In genomic region chr5:106463661-106464191, GRCm38 (mm10) we compare ENCODE assay signal across 12 mouse cellular contexts. TPM values are rescaled to one million over a fixed set of nuclear protein-coding genes. Genes with fewer than 3 reads are reported as not detected.
A peak's percentile ranks its signal among the peaks of the same experiment; 100 is the strongest.
DNase-seq lines count a peak whose midpoint lies in the region; ATAC-seq and TF ChIP-seq lines count a peak whose summit lies in the region.
"Had no signal": no experiment of that assay in that cellular context is flagged by ENCODE, and none has a peak within 500 bp of the region (broad histone marks: within the 10 kb centered on the region; RNA-seq: fewer than 3 reads in every experiment).

No protein-coding gene starts in this region.

- ATAC-seq in hindbrain, embryonic 13.5 days (ENCODE audit: low FRiP score) = no peak
- ATAC-seq in hindbrain, postnatal 0 days = no peak

- peaks cover 50% of the 10 kb centered on the region for H3K4me1 ChIP-seq in hindbrain, embryonic 10.5 days (replicated peaks)
- H3K4me1 ChIP-seq in hindbrain, embryonic 13.5 days (replicated peaks) = peaks cover 11% of the 10 kb centered on the region
- H3K4me1 ChIP-seq in ES-E14 (ENCODE audit: control insufficient read depth in 2 of 2, insufficient read depth in 2 of 2, low read length in 2 of 2, poor library complexity in 1 of 2) = peaks cover 0 to 9% of the 10 kb centered on the region in 2 experiments; a peak in 1 of 4 replicates
- no peaks in the 10 kb centered on the region for H3K4me1 ChIP-seq in hindbrain, postnatal 0 days (ENCODE audit: insufficient read depth, low read length)
- H3K4me1 ChIP-seq in kidney, adult 2 months (ENCODE audit: control insufficient read depth, insufficient read depth, low read length) = no peaks in the 10 kb centered on the region

- DNase-seq in hindbrain, embryonic 10.5 days (ENCODE audit: low spot score) = peak; percentile 61
- DNase-seq in ES-E14 (ENCODE audit: low read depth, low spot score) (no peak), MN1 (ENCODE audit: low spot score) (no peak)
- DNase-seq in cerebellum, postnatal 36 days = peak; percentile 75 to 77
- DNase-seq in hindbrain, postnatal 0 days (ENCODE audit: low spot score) = peak; percentile 31
- DNase-seq in urinary bladder, postnatal 25 days (ENCODE audit: low spot score) = no peak
- DNase-seq in kidney, adult 2 months = no peak

- peaks cover 100% of the 10 kb centered on the region for H3K27me3 ChIP-seq in hindbrain, embryonic 10.5 days (ENCODE audit: insufficient read depth, poor library complexity, severe bottlenecking)
- peaks cover 100% of the 10 kb centered on the region for H3K27me3 ChIP-seq in hindbrain, embryonic 13.5 days
- peaks cover 68% of the 10 kb centered on the region for H3K27me3 ChIP-seq in hindbrain, postnatal 0 days (ENCODE audit: insufficient read depth, low read length)
- H3K27me3 ChIP-seq in kidney, adult 2 months (replicated peaks; ENCODE audit: control insufficient read depth, insufficient read depth, low read length) = peaks cover 8% of the 10 kb centered on the region

- in situ Hi-C loops in ES-E14 (cut with MboI; ENCODE audit: low sequenced_read_pairs in 2 of 2, unreplicated experiment in 2 of 2) = loop anchor here (5.0 to 25.0 kb wide), 5 partner anchors 299 to 1261 kb away; partner anchors contain the start of genes Gfi1 (in 1 of the 2) and Tgfbr3 (in 1 of the 2)

- no peak overlapping the region for H3K4me2 ChIP-seq in hindbrain, embryonic 13.5 days
- peak overlapping the region; percentile 16 for H3K4me2 ChIP-seq in hindbrain, postnatal 0 days (ENCODE audit: low read depth, low read length)
- H3K4me2 ChIP-seq: embryonic facial prominence, embryonic 15.5 days had no signal

- H3K27ac ChIP-seq in hindbrain, embryonic 10.5 days = no peak overlapping the region
- H3K27ac ChIP-seq in hindbrain, embryonic 13.5 days = no peak overlapping the region
- no peak overlapping the region for H3K27ac ChIP-seq in ES-E14 (ENCODE audit: insufficient read depth, low read depth, low read length, poor library complexity, severe bottlenecking)
- no peak overlapping the region for H3K27ac ChIP-seq in hindbrain, postnatal 0 days
- H3K27ac ChIP-seq in kidney, adult 2 months (ENCODE audit: insufficient read depth, low read depth, low read length) = no peak overlapping the region
- H3K27ac ChIP-seq: embryonic facial prominence, embryonic 15.5 days had no signal

- WGBS in hindbrain, embryonic 10.5 days = under 1% methylated on average over 25 of the region's 25 CpGs
- under 1% methylated on average over 25 of the region's 25 CpGs for WGBS in hindbrain, embryonic 13.5 days
- WGBS in hindbrain, postnatal 0 days = 1% methylated on average over 25 of the region's 25 CpGs
- 3% methylated on average over 25 of the region's 25 CpGs for WGBS in kidney, adult 2 months

- peak; percentile 60 for TF ChIP-seq CTCF in hindbrain, postnatal 0 days (IDR thresholded peaks at IDR 0.05; ENCODE audit: low read depth)
- no peak for TF ChIP-seq CTCF in kidney, adult 2 months (conservative IDR thresholded peaks at IDR 0.05; ENCODE audit: insufficient read depth, insufficient read length, low read depth, low read length)

- no peak for TF ChIP-seq POLR2A in kidney, adult 2 months (IDR thresholded peaks at IDR 0.05; ENCODE audit: low read depth, low read length)

- peak overlapping the region; percentile 23; the same call in 1 of the 2 replicates for H3K4me3 ChIP-seq in hindbrain, embryonic 10.5 days
- no peak overlapping the region for H3K4me3 ChIP-seq in hindbrain, embryonic 13.5 days
- peak overlapping the region; percentile 29 to 35; a peak in 3 of 4 replicates for H3K4me3 ChIP-seq in ES-E14 (ENCODE audit: insufficient read depth in 1 of 2, low read depth in 1 of 2, low read length in 2 of 2, poor library complexity in 1 of 2, severe bottlenecking in 1 of 2)
- H3K4me3 ChIP-seq in hindbrain, postnatal 0 days (ENCODE audit: low read length) = no peak overlapping the region
- H3K4me3 ChIP-seq in kidney, adult 2 months (ENCODE audit: insufficient read depth, low read depth, low read length) = no peak overlapping the region
- H3K4me3 ChIP-seq: embryonic facial prominence, embryonic 15.5 days had no signal

- H3K9ac ChIP-seq in hindbrain, embryonic 13.5 days = no peak overlapping the region
- H3K9ac ChIP-seq in ES-E14 (ENCODE audit: insufficient read depth, low read depth, low read length, poor library complexity, severe bottlenecking) = no peak overlapping the region
- no peak overlapping the region for H3K9ac ChIP-seq in hindbrain, postnatal 0 days (replicated peaks; ENCODE audit: low read length)
- H3K9ac ChIP-seq: embryonic facial prominence, embryonic 15.5 days had no signal

- no peaks in the 10 kb centered on the region for H3K9me3 ChIP-seq in hindbrain, embryonic 10.5 days
- no peaks in the 10 kb centered on the region for H3K9me3 ChIP-seq in hindbrain, embryonic 13.5 days
- no peaks in the 10 kb centered on the region for H3K9me3 ChIP-seq in ES-E14 (ENCODE audit: control insufficient read depth, insufficient read depth, low read depth, low read length)
- no peaks in the 10 kb centered on the region for H3K9me3 ChIP-seq in hindbrain, postnatal 0 days (ENCODE audit: low read length)
- H3K9me3 ChIP-seq: embryonic facial prominence, embryonic 15.5 days had no signal

- no peaks in the 10 kb centered on the region for H3K36me3 ChIP-seq in hindbrain, embryonic 10.5 days
- H3K36me3 ChIP-seq in hindbrain, embryonic 13.5 days = no peaks in the 10 kb centered on the region
- no peaks in the 10 kb centered on the region for H3K36me3 ChIP-seq in ES-E14 (ENCODE audit: control insufficient read depth, insufficient read depth, low read length, poor library complexity, severe bottlenecking)
- no peaks in the 10 kb centered on the region for H3K36me3 ChIP-seq in hindbrain, postnatal 0 days (ENCODE audit: insufficient read depth, low read length)
- no peaks in the 10 kb centered on the region for H3K36me3 ChIP-seq in kidney, adult 2 months (ENCODE audit: control insufficient read depth, insufficient read depth, low read length)
- H3K36me3 ChIP-seq: embryonic facial prominence, embryonic 15.5 days had no signal

TF ChIP-seq in ES-E14, 5 proteins besides CTCF, POLR2A, EP300 and RAD21:
- TF ChIP-seq HCFC1 (IDR thresholded peaks at IDR 0.05; ENCODE audit: borderline replicate concordance, insufficient read depth, low read length) (no peak), CHD2 (IDR thresholded peaks at IDR 0.05; ENCODE audit: low read depth, low read length) (no peak), MAFK (IDR thresholded peaks at IDR 0.05; ENCODE audit: insufficient read depth, low read depth, low read length) (no peak), ZC3H11A (IDR thresholded peaks at IDR 0.05; ENCODE audit: borderline replicate concordance, low read depth, low read length) (no peak), ZNF384 (IDR thresholded peaks at IDR 0.05; ENCODE audit: low read depth, low read length) (no peak)

RNA-seq across cellular contexts. Expression of gene Barhl2, which starts 5.8 kb away (rescaled TPM):
- 1.1 and 1.4 TPM in 2 replicates for polyA plus RNA-seq in hindbrain, embryonic 10.5 days (2016; fragmentation: Nextera tagmentation; extraction: Ambion mirVana)
- 1.6 and 1.9 TPM in 2 replicates for polyA plus RNA-seq in hindbrain, embryonic 13.5 days (2015; fragmentation: Nextera tagmentation; extraction: Ambion mirVana)
- total RNA-seq in ES-E14 (2012; rRNA removed) = not detected in 2 replicates
- 11.4 and 14.9 TPM in 2 replicates for total RNA-seq in hindbrain, postnatal 0 days (2014; rRNA removed)
- 1.6 and 2.1 TPM in 2 replicates for polyA plus RNA-seq in hindbrain, postnatal 0 days (2015; fragmentation: Nextera tagmentation; extraction: Ambion mirVana)
- not detected in 2 replicates for polyA plus RNA-seq in kidney, adult 2 months (2012; rRNA removed)
- total RNA-seq: hematopoietic stem cell, adult 5-6 weeks had no signal
- polyA plus RNA-seq: C2C12; embryonic facial prominence, embryonic 15.5 days; spleen, adult 2 months had no signal

Comparison
In these comparisons a context has a peak if more than half of its experiments do, and no peak if none do; other contexts are left out.
1. H3K4me3 ChIP-seq: peak in hindbrain, embryonic 10.5 days (single experiment) and ES-E14 (2 of 2); none in hindbrain, embryonic 13.5 days (single experiment), hindbrain, postnatal 0 days (single experiment) and kidney, adult 2 months (single experiment).
2. DNase-seq: peak in hindbrain, embryonic 10.5 days (single experiment), cerebellum, postnatal 36 days (2 of 2) and hindbrain, postnatal 0 days (single experiment); none in ES-E14 (single experiment), urinary bladder, postnatal 25 days (single experiment), MN1 (single experiment) and kidney, adult 2 months (single experiment).